Mouse (Mus musculus) neutrophil, adult 59 days (primary cell): ENCODE data around the gene Mthfd2l. TPM values are rescaled to one million over a fixed set of nuclear protein-coding genes. Genes with fewer than 3 reads are reported as not detected.

Source experiments
- total RNA-seq, 2 experiments: library from RNA; stranded (reverse); gene quantifications; 1 replicate in 1 of 2; 2 replicates in 1 of 2; pipeline ENCODE4 v1.2.4; 2023

The Mthfd2l gene
- total RNA-seq, result 1 to 10 TPM; 2.5 to 3.9 TPM

GRCm38 (mm10) chr5:90930971-90931851 is at the start of gene Mthfd2l:
Mthfd2l (plus strand) TSS chr5:90931117.

GRCm38 (mm10) chr5:90890519-90891463 is 40.1 kb upstream of the Mthfd2l start, which contains the start of gene Cxcl1:
Cxcl1 (plus strand) TSS chr5:90891241.

GRCm38 (mm10) chr5:90903339-90904020 is 27.4 kb upstream of the Mthfd2l start, which contains the start of gene Cxcl2:
Cxcl2 (plus strand) TSS chr5:90903871.

GRCm38 (mm10) chr5:91027164-91027563 is 96.2 kb downstream of the Mthfd2l start, which contains the start of gene Epgn:
Epgn (plus strand) TSS chr5:91027464.

Other genes with a start within 250 kb of the Mthfd2l start
- gene Cxcl5, start 171.8 kb upstream of the Mthfd2l start, total RNA-seq, result not detected
- 10 to 100 TPM in 1 of 2 experiments, 1 to 10 TPM in 1; 7.1 to 14.8 TPM for gene Ppbp, start 162.6 kb upstream of the Mthfd2l start, total RNA-seq
- gene Pf4, start 158.7 kb upstream of the Mthfd2l start, total RNA-seq, result 10 to 100 TPM; 18.0 to 20.6 TPM
- gene Cxcl3, start 145.0 kb upstream of the Mthfd2l start, total RNA-seq, result 1 to 10 TPM; 2.3 to 2.6 TPM
- gene Cxcl15, start 136.6 kb upstream of the Mthfd2l start, total RNA-seq, result not detected
- not detected for gene Cxcl1, start 39.9 kb upstream of the Mthfd2l start, total RNA-seq
- gene Cxcl2, start 27.2 kb upstream of the Mthfd2l start, total RNA-seq, result 100 to 1,000 TPM; 405 to 433 TPM
- gene Epgn, start 96.3 kb downstream of the Mthfd2l start, total RNA-seq, result under 1 TPM in 1 of 2 experiments, not detected in 1; 0.51 TPM
- gene Ereg, start 143.5 kb downstream of the Mthfd2l start, total RNA-seq, result not detected
- under 1 TPM in 1 of 2 experiments, not detected in 1; 0.62 TPM for gene Areg, start 208.5 kb downstream of the Mthfd2l start, total RNA-seq